Mouse (Mus musculus): ENCODE data around the gene Tmem238.

GRCm38 (mm10) chr7:4741672-4742481, 47.6 kb downstream of the Tmem238 start:
- no peak for TF ChIP-seq CTCF (IDR thresholded peaks at IDR 0.05; ENCODE audit: insufficient read depth, low read depth, low read length)
- no peak for TF ChIP-seq POLR2A (IDR thresholded peaks at IDR 0.05; ENCODE audit: insufficient read depth, low read depth, low read length)

All from olfactory bulb, adult 2 months (tissue).